Mouse (Mus musculus): ENCODE results near the gene Axin1. TPM values are rescaled to one million over a fixed set of nuclear protein-coding genes. Genes with fewer than 3 reads are reported as not detected.
"Not testable (repeated sequence)": the region's sequence is repeated elsewhere in the genome, so short reads cannot be mapped to it uniquely, and the experiment has no call there.

The Axin1 gene
- polyA plus RNA-seq, 1 experiment, result 41.0 TPM

- no peak for TF ChIP-seq CTCF (IDR thresholded peaks at IDR 0.05; ENCODE audit: low read depth, low read length)
- no peak for TF ChIP-seq EP300 (IDR thresholded peaks at IDR 0.05; ENCODE audit: insufficient read depth, low read depth, low read length)
- TF ChIP-seq POLR2A (IDR thresholded peaks at IDR 0.05; ENCODE audit: insufficient read depth, low read length), result no peak
- no peaks in the 10 kb centered on the region for H3K9me3 ChIP-seq (replicated peaks; ENCODE audit: control insufficient read depth, insufficient read depth, low read length, poor library complexity, severe bottlenecking)
- peaks cover 7% of the 10 kb centered on the region for H3K4me1 ChIP-seq (ENCODE audit: control insufficient read depth, insufficient read depth, low read length)
- H3K36me3 ChIP-seq (ENCODE audit: control insufficient read depth, insufficient read depth, low read length, poor library complexity, severe bottlenecking), result no peaks in the 10 kb centered on the region
- peak overlapping the region; percentile 1; the same call in 1 of the 2 replicates for H3K27ac ChIP-seq (ENCODE audit: insufficient read depth, low read length)
- peak overlapping the region; percentile 85 for H3K4me3 ChIP-seq (ENCODE audit: low read depth, low read length)
- H3K27me3 ChIP-seq (ENCODE audit: control insufficient read depth, insufficient read depth, low read length, poor library complexity, severe bottlenecking), result no peaks in the 10 kb centered on the region
- no peak overlapping the region for H3K9ac ChIP-seq (ENCODE audit: low read depth, poor library complexity, severe bottlenecking)
Measured at GRCm38 (mm10) chr17:26112751-26113150, 25.7 kb upstream of the Axin1 start.

GRCm38 (mm10) chr17:26113181-26113948 is 25.1 kb upstream of the Axin1 start, which contains the start of gene Tmem8:
Tmem8 (plus strand) TSS chr17:26113299.
- Histone ChIP-seq H3K9me3 (replicated peaks; ENCODE audit: control insufficient read depth, insufficient read depth, low read length, poor library complexity, severe bottlenecking) (no peaks in the 10 kb centered on the region), H3K36me3 (ENCODE audit: control insufficient read depth, insufficient read depth, low read length, poor library complexity, severe bottlenecking) (no peaks in the 10 kb centered on the region), H3K4me1 (ENCODE audit: control insufficient read depth, insufficient read depth, low read length) (peaks cover 7% of the 10 kb centered on the region), H3K27ac (ENCODE audit: insufficient read depth, low read length) (peak within 1 kb of the TSS; percentile 55), H3K9ac (ENCODE audit: low read depth, poor library complexity, severe bottlenecking) (peak within 1 kb of the TSS; percentile 67), H3K27me3 (ENCODE audit: control insufficient read depth, insufficient read depth, low read length, poor library complexity, severe bottlenecking) (no peaks in the 10 kb centered on the region), H3K4me3 (ENCODE audit: low read depth, low read length) (peak within 1 kb of the TSS; percentile 85)
- TF ChIP-seq CTCF (IDR thresholded peaks at IDR 0.05; ENCODE audit: low read depth, low read length), result peak; percentile 19
- TF ChIP-seq POLR2A (IDR thresholded peaks at IDR 0.05; ENCODE audit: insufficient read depth, low read length), result no peak
- peak; percentile 19; the same call in 1 of the 2 replicates for TF ChIP-seq EP300 (IDR thresholded peaks at IDR 0.05; ENCODE audit: insufficient read depth, low read depth, low read length)

- Histone ChIP-seq H3K27me3 (ENCODE audit: control insufficient read depth, insufficient read depth, low read length, poor library complexity, severe bottlenecking) (no peaks in the 10 kb centered on the region), H3K27ac (ENCODE audit: insufficient read depth, low read length) (peak overlapping the region; percentile 55), H3K4me3 (ENCODE audit: low read depth, low read length) (peak overlapping the region; percentile 85), H3K36me3 (ENCODE audit: control insufficient read depth, insufficient read depth, low read length, poor library complexity, severe bottlenecking) (no peaks in the 10 kb centered on the region), H3K9ac (ENCODE audit: low read depth, poor library complexity, severe bottlenecking) (peak overlapping the region; percentile 67), H3K4me1 (ENCODE audit: control insufficient read depth, insufficient read depth, low read length) (peaks cover 7% of the 10 kb centered on the region), H3K9me3 (replicated peaks; ENCODE audit: control insufficient read depth, insufficient read depth, low read length, poor library complexity, severe bottlenecking) (no peaks in the 10 kb centered on the region)
- TF ChIP-seq EP300 (IDR thresholded peaks at IDR 0.05; ENCODE audit: insufficient read depth, low read depth, low read length) (no peak), CTCF (IDR thresholded peaks at IDR 0.05; ENCODE audit: low read depth, low read length) (no peak), POLR2A (IDR thresholded peaks at IDR 0.05; ENCODE audit: insufficient read depth, low read length) (no peak)
Measured at GRCm38 (mm10) chr17:26114061-26114460, 24.4 kb upstream of the Axin1 start.

DNA sequence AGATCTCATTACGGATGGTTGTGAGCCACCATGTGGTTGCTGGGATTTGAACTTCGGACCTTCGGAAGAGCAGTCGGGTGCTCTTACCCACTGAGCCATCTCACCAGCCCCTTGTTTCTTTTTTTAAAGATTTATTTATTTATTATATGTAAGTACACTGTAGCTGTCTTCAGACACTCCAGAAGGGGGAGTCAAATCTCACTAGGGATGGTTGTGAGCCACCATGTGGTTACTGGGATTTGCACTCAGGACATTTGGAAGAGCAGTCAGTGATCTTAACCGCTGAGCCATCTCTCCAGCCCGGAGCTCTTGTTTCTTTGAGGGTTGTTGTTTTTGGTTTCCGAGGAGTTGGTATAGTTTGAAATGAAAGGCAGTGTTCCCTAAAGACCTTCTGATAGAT is 24.0 kb upstream of the Axin1 start:
- not testable (repeated sequence) for H3K4me1 ChIP-seq (ENCODE audit: control insufficient read depth, insufficient read depth, low read length); H3K27ac ChIP-seq (ENCODE audit: insufficient read depth, low read length); H3K27me3 ChIP-seq (ENCODE audit: control insufficient read depth, insufficient read depth, low read length, poor library complexity, severe bottlenecking); H3K36me3 ChIP-seq (ENCODE audit: control insufficient read depth, insufficient read depth, low read length, poor library complexity, severe bottlenecking); H3K9ac ChIP-seq (ENCODE audit: low read depth, poor library complexity, severe bottlenecking); H3K4me3 ChIP-seq (ENCODE audit: low read depth, low read length); H3K9me3 ChIP-seq (replicated peaks; ENCODE audit: control insufficient read depth, insufficient read depth, low read length, poor library complexity, severe bottlenecking)

GRCm38 (mm10) chr17:26115205-26115898 is 23.1 kb upstream of the Axin1 start:
- Histone ChIP-seq H3K4me1 (ENCODE audit: control insufficient read depth, insufficient read depth, low read length) (peaks cover 8% of the 10 kb centered on the region), H3K9ac (ENCODE audit: low read depth, poor library complexity, severe bottlenecking) (no peak overlapping the region), H3K4me3 (ENCODE audit: low read depth, low read length) (no peak overlapping the region), H3K27me3 (ENCODE audit: control insufficient read depth, insufficient read depth, low read length, poor library complexity, severe bottlenecking) (no peaks in the 10 kb centered on the region), H3K9me3 (replicated peaks; ENCODE audit: control insufficient read depth, insufficient read depth, low read length, poor library complexity, severe bottlenecking) (no peaks in the 10 kb centered on the region), H3K36me3 (ENCODE audit: control insufficient read depth, insufficient read depth, low read length, poor library complexity, severe bottlenecking) (no peaks in the 10 kb centered on the region), H3K27ac (ENCODE audit: insufficient read depth, low read length) (no peak overlapping the region)
- TF ChIP-seq EP300 (IDR thresholded peaks at IDR 0.05; ENCODE audit: insufficient read depth, low read depth, low read length), result no peak
- no peak for TF ChIP-seq POLR2A (IDR thresholded peaks at IDR 0.05; ENCODE audit: insufficient read depth, low read length)
- no peak for TF ChIP-seq CTCF (IDR thresholded peaks at IDR 0.05; ENCODE audit: low read depth, low read length)

DNA sequence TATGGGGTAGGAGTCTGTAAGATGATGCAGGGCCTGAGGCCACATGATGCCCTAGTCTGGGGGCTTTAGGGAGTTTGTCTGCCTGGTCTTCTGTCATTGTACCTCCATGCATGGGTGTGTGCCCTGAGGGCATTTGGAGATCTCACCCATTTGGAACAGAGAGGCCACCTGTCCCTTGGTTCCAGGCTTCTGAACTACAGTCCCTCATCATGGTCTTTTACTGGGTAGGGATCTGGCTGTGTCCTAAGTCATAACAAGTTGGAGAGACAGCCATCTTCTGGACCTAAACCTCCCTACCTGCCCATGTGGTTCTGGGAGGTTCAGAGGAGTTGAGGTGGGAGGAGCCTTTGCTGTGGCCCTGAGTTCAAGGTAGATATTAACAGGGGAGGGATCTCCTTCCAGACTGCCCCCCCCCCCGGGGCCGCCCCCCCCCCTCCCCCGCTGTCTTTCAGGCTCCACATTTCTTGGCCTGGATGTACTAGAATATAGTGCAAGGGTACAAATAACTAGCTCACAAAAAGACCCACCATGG is 22.5 kb upstream of the Axin1 start:
- H3K36me3 ChIP-seq (ENCODE audit: control insufficient read depth, insufficient read depth, low read length, poor library complexity, severe bottlenecking), result no peaks in the 10 kb centered on the region
- no peak overlapping the region for H3K9ac ChIP-seq (ENCODE audit: low read depth, poor library complexity, severe bottlenecking)
- TF ChIP-seq EP300 (IDR thresholded peaks at IDR 0.05; ENCODE audit: insufficient read depth, low read depth, low read length) (no peak), CTCF (IDR thresholded peaks at IDR 0.05; ENCODE audit: low read depth, low read length) (no peak), POLR2A (IDR thresholded peaks at IDR 0.05; ENCODE audit: insufficient read depth, low read length) (no peak)
- no peak overlapping the region for H3K27ac ChIP-seq (ENCODE audit: insufficient read depth, low read length)
- H3K9me3 ChIP-seq (replicated peaks; ENCODE audit: control insufficient read depth, insufficient read depth, low read length, poor library complexity, severe bottlenecking), result no peaks in the 10 kb centered on the region
- no peaks in the 10 kb centered on the region for H3K27me3 ChIP-seq (ENCODE audit: control insufficient read depth, insufficient read depth, low read length, poor library complexity, severe bottlenecking)
- no peak overlapping the region for H3K4me3 ChIP-seq (ENCODE audit: low read depth, low read length)
- H3K4me1 ChIP-seq (ENCODE audit: control insufficient read depth, insufficient read depth, low read length), result peaks cover 8% of the 10 kb centered on the region
